Mouse (Mus musculus) inflammation-experienced regulatory T-cells, adult 6 months (primary cell): Measurements from ENCODE around the gene Gbx1. TPM values are rescaled to one million over a fixed set of nuclear protein-coding genes. Genes with fewer than 3 reads are reported as not detected.

Source experiments
- ATAC-seq: one replicate; pipeline ENCODE4 v1.8.0; 2017
- polyA plus RNA-seq, 3 experiments: library from polyadenylated mRNA; unstranded; fragments of 100-300 nt; shearing (Covaris generic); gene quantifications; one replicate each; pipeline ENCODE4 v1.2.1; 2017

Gene Gbx1
- polyA plus RNA-seq, 3 experiments from 2014 or later = 0.16 TPM; not detected in 2

DNA sequence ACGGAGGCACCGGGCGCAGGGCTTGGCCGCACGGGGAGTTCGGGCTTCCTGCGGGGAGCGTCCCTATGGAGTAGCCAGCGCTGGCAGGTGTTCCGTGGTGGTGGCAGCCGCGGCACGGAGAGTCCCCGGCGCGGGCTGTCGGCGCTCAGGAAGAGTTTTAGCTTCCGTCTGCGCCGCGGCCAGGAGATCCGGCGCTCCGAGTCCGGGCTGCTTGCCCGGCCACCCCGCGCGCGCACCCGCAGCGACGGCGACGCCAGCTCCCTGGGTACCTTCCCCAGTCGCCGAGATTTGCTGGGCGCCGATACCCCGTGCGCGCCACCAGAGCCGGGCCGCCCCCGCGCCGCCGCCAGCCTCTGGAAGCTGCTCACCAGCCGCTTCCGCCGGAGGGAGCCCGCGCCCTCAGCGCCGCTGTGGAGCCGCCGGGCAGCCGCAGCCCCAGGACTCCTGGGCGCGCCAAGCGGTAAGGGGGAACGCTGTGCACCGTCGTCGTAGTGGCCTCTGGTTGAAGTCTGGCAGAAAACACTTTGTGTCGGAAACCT lies 52.2 kb downstream of the Gbx1 start:
- ATAC-seq = peak; percentile 67

GRCm38 (mm10) chr5:24474025-24474722 lies 52.8 kb downstream of the Gbx1 start:
- no peak for ATAC-seq

DNA sequence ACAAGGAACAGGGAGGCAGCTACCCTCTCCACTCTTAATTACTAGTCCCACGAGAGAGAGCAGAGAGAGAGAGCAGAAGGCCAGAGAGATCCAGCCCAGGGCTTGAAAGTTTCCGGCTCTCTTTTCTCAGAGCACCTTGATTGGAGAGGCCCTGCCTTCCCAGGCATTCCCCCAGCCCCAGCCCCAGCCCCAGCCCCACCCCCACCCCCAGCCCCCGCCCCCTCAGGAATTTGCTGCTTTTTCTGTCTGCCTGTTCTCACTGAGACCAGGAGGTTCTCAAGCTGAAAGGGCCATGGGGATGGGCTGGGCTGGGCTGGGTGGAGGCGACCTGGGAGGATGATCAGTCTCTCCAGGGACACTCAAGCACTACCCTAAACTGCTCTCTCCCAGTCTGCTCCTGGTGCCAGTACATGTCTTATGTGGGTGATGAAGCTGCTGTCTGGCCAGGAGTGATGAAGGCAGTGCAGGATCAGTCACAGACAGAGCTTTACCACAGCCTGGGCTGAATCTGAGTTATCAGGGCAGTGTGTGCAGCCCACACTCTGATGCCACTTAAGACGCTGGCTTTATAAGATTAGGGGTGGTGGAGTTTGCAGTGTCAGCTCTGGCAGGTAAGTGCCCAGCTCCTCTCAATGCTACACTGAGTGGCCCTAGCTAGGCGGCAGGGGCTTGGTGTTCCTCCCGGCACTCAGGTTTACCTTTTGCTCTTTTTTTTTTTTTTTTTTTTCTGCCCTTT lies 54.0 kb downstream of the Gbx1 start:
- ATAC-seq = no peak

DNA sequence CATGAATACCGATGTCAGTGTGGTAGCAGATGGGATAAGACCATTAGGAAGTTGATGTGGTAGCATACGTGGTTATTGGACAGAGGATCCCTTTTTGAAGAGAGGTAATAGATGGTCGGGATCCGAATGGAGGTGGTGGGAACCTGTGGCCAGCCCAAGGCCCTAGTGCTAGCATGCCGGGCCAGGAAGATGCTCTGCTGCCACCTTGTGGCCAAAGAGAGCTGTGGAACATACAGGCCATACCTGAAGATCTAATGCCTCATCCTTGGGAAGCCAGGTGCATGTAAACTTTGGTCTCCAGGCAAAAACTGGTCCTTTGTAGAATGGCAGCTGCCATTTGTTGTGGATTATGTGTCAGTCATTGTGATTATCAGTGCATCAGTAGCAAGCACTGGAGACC lies 56.4 kb downstream of the Gbx1 start:
- peak; percentile 67 for ATAC-seq

- no peak for ATAC-seq
Observed at GRCm38 (mm10) chr5:24466762-24467161, 60.2 kb downstream of the Gbx1 start.

DNA sequence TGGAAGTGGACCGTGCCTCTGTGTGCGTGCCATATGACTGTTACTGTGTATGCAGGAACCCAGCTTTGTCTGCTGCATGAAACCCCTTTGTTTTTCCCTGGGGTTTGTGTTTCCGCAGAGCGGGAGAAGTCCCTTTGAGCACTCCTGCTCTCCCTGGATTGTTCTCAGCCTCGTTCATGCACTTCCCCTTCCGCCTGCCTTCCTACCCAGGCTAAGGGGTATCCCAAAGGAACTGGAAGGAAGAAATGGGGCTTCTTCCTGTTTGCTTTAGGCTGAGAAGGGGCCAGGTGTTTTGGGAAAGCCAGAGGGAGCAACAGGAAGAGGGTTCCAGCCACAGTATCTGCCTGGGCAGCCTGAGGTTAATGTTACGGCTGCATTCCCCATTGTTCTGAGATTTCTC lies 71.4 kb downstream of the Gbx1 start:
- no peak for ATAC-seq

GRCm38 (mm10) chr5:24455076-24455475 lies 71.9 kb downstream of the Gbx1 start:
- no peak for ATAC-seq

DNA sequence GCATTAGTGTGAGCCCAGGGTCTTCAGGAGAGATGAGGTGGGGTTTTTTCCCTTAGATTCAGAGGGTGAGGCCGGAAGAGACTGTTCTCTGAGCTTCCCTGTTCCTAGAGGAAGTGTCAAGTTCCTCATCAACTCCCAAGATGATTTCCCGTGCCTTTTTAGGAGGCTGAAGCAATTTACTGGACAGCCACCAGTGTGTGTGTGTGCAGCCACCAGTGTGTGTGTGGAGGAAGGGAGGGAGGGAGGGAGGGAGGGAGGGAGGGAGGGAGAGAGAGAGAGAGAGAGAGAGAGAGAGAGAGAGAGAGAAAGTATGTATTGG lies 73.1 kb downstream of the Gbx1 start:
- ATAC-seq = no peak

DNA sequence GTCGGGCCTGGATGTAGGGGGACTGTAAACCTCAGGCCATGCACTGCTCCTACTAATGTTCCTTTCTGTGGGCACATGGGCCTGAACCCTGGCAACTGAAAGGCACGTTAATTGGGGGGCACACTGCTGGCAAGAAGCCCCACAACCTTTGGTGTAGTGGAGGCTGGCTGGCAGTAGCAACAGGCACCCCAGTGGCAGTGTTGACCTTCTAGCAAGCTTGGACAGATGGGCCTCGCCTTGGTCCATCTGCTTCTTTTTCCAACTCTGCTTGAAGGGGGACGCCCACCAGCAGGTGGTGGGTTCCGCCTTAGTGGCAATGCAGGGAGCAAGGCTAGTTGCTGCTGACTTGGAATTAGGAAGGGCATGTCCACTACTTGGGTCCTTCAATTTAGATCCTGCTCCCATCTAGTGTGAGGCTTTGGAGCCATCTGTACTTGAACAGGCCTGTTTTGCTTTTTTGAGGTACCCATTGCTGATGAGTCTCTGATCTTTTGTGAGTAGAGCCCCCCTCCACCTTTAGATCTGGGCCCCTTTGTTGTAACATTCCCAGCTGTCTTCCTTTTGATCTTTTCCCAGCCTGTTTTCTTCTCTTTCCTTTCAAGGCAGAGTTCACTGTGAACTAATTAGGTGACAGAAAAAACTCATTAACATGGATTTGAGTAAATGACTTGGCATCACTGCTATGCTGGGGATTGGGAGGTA lies 73.6 kb downstream of the Gbx1 start:
- ATAC-seq = no peak

Other genes with a start within 250 kb of the Gbx1 start
- under 1 TPM in 2 of 3 experiments, not detected in 1; 0.38 to 0.47 TPM for gene Kcnh2, start 175.6 kb downstream of the Gbx1 start, polyA plus RNA-seq
- gene Nos3, start 162.4 kb downstream of the Gbx1 start, polyA plus RNA-seq = under 1 TPM in 2 of 3 experiments, not detected in 1; 0.08 to 0.17 TPM
- gene Atg9b, start 135.1 kb downstream of the Gbx1 start, polyA plus RNA-seq = 1 to 10 TPM; 1.1 to 1.7 (median 1.4) TPM
- 10 to 100 TPM; 15.5 to 26.5 (median 20.9) TPM for gene Abcb8, start 133.5 kb downstream of the Gbx1 start, polyA plus RNA-seq
- not detected for gene Asic3, start 113.8 kb downstream of the Gbx1 start, polyA plus RNA-seq
- 10 to 100 TPM; 47.6 to 66.2 (median 62.8) TPM for gene Cdk5, start 103.7 kb downstream of the Gbx1 start, polyA plus RNA-seq
- 10 to 100 TPM; 11.4 to 17.1 (median 12.4) TPM for gene Slc4a2, start 103.4 kb downstream of the Gbx1 start, polyA plus RNA-seq
- gene Fastk, start 81.9 kb downstream of the Gbx1 start, polyA plus RNA-seq = 10 to 100 TPM; 32.1 to 63.3 (median 63.0) TPM
- 10 to 100 TPM; 50.9 to 68.9 (median 59.0) TPM for gene Tmub1, start 79.3 kb downstream of the Gbx1 start, polyA plus RNA-seq
- 1 to 10 TPM; 5.4 to 9.7 (median 7.5) TPM for gene Agap3, start 75.0 kb downstream of the Gbx1 start, polyA plus RNA-seq
- not detected for gene Asb10, start 13.8 kb upstream of the Gbx1 start, polyA plus RNA-seq
- gene 4931409K22Rik, start 29.6 kb upstream of the Gbx1 start, polyA plus RNA-seq = not detected
- gene Abcf2, start 50.3 kb upstream of the Gbx1 start, polyA plus RNA-seq = 10 to 100 TPM; 52.1 to 67.7 (median 61.3) TPM
- gene Chpf2, start 59.5 kb upstream of the Gbx1 start, polyA plus RNA-seq = 10 to 100 TPM in 2 of 3 experiments, 1 to 10 TPM in 1; 8.5 to 12.9 (median 10.0) TPM
- gene Smarcd3, start 97.2 kb upstream of the Gbx1 start, polyA plus RNA-seq = 1 to 10 TPM in 1 of 3 experiments, under 1 TPM in 2; 0.50 to 1.9 (median 0.69) TPM
- gene Nub1, start 158.3 kb upstream of the Gbx1 start, polyA plus RNA-seq = 10 to 100 TPM; 63.3 to 79.7 (median 76.0) TPM
- gene Wdr86, start 203.5 kb upstream of the Gbx1 start, polyA plus RNA-seq = under 1 TPM in 2 of 3 experiments, not detected in 1; 0.23 to 0.80 TPM
- 1 to 10 TPM in 1 of 3 experiments, not detected in 2; 3.2 TPM for gene Crygn, start 230.8 kb upstream of the Gbx1 start, polyA plus RNA-seq